Mouse (Mus musculus): ENCODE results near the gene Ccnc.
A peak's percentile ranks its signal among the peaks of the same experiment; 100 is the strongest.

Gene Ccnc

GRCm38 (mm10) chr4:21793631-21794030 lies 66.1 kb downstream of the Ccnc start:
- no peak for DNase-seq (ENCODE audit: inconsistent age in 2 of 2, low spot score in 1 of 2)

GRCm38 (mm10) chr4:21801013-21801412 lies 73.5 kb downstream of the Ccnc start:
- DNase-seq (ENCODE audit: inconsistent age in 2 of 2, low spot score in 1 of 2), result peak; percentile 57 to 59

GRCm38 (mm10) chr4:21801620-21802019 lies 74.1 kb downstream of the Ccnc start:
- DNase-seq (ENCODE audit: inconsistent age in 2 of 2, low spot score in 1 of 2), result no peak

- no peak for DNase-seq (ENCODE audit: inconsistent age in 2 of 2, low spot score in 1 of 2)
These were observed 79.7 kb downstream of the Ccnc start for GRCm38 (mm10) chr4:21807204-21807603.

All from adrenal gland, adult (tissue).